Mouse (Mus musculus) thymus, postnatal 14 days (tissue): ENCODE results near the gene Ebf1.
"Not testable (repeated sequence)": the region's sequence is repeated elsewhere in the genome, so short reads cannot be mapped to it uniquely, and the experiment has no call there.

Source experiments
- DNase-seq: peaks from one replicate; pipeline ENCODE4 v3.0.0; 2021

The Ebf1 gene

DNA sequence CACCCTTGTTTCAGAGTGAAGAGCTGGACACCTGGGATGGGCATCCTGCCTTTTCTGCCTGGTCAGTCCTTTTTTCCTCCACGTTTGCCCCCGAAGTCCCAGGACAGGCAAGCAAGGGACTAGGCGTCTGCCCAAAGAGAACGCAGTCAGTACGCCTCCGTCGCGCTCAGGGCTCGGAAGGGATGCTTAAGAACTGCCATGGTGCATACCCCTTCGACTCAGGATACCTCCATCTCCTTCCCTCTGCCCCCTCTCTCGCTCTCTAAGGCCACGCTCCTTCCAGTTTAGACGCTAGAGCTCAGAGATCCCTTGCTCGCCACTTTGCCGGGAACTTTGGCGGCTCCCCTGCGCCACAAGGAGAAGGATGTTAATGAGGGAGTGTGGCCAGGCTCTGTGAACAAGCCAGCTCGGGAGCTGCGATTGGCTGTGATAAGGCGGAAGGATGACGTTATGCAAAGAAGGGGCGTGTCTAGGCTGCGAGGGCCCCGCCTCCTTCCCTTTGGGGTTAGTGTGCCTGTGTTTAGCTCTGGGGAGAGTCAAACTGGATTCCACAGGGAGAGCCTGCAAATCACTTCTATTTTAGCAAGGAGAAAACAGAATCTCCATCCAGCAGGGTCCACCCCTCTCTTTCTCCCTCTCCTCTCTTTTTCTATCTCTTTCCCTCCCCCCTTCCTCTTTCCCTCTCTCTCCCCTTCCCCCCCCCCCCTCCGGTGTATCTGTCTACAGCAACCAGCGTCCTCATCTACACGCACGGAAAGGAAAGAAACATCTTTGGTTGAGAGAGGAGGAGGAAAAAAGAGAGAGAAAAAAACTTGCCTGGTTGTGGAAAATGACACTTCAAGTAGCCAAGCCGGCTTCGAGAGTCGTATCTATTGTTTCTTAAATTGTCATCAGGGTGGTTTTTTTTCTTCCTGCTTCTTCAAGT, at the start of gene Ebf1:
Gene Ebf1 (plus strand): TSS at position 530 of the 925 bp plus-strand sequence.
- DNase-seq = peak; percentile 90

DNA sequence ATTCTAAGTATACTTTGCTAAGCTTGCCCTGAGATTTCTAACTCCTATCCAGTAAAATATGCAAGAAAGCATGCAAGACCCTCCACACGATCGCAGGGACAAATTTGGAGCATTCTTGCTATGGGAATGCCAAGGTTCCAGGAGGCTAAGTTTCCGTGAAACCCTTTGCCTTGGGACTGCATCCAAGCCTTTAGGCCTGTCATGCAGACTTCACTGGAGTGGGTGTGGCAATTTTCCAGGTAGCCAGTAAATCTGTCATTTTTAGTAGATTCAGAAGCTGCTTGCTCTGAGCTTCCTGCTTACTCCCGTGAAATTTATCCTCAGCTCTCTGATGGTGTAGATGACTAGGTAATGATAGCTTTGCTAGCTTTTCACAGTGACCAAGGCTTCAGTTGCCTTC, 46.8 kb upstream of the Ebf1 start:
- not testable (repeated sequence) for DNase-seq

DNA sequence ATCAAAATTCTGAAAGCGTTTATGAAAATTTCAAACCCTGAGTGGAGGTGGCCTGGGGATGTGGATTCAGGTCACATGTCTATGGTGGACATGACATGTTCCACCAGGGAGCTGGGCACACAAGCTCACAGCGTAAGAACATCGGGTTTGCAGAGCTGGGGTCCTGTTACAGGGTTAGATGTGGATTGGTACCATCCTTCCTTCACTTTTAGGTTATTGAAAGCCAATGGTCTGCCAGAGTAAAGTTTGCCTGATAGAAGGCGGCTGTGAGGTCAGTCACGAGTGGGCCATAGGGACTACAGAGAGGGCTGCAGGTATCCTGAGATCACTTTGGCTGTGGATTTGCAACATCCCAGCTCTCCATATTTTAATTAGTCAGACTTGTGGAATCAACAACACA, 44.3 kb upstream of the Ebf1 start:
- DNase-seq = no peak

DNA sequence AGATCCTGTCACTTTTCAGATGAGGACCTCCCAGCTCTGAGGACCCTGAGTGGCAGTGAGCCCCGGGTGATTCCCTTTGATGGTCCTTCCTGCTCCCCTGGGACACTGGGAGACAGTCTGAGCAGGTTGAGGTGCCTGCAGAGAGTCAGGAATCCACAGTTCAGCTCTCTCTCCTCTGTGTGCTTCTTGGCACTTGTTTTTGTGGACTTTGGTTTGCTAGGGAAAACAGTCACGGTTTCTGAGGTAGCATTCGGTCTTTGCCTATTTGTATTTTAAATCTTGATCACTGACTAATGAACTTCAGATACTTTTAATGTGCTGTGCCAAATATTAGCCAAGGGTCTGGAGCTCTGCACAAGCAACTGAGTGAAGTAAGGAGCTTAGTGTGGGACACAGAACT, 43.7 kb upstream of the Ebf1 start:
- no peak for DNase-seq

DNA sequence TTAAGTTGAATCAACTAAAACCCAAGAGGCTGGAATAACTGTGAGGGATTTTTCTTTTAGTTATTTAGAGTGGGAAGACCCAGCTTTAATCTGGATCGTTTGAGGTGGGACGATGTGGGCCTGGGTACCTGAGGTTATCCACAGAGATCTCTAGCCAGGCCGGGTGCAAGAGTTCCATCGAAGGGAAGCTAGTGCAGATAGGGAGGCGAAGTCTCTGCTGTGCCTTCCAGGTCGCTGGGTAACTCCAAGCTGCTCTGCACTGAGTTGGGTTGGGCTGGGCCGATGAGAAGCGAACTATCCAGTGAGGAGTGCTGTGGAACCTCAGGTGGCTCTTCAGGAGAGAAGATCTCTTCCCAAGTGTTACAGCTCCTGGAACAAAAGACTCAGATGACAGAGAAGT, 42.7 kb upstream of the Ebf1 start:
- no peak for DNase-seq

DNA sequence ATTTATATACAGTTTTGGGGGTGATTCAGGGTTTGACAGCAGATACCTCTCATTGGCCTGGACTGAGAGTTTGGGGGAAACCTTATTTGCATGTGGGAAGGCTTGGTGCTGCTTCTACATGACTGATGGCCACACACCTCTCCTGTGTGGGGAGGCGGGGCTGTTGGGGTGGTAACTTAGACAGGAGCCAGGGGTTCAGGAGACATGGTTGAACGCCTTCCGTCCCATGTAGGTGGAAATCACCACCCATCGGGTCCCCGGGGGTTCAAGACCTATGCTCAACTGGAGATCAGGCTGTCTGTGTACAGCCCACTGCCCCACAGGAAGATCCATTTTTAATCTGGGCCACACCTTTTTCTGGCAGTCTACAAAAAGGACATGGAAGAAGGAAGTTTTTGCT, 42.3 kb upstream of the Ebf1 start:
- no peak for DNase-seq

DNA sequence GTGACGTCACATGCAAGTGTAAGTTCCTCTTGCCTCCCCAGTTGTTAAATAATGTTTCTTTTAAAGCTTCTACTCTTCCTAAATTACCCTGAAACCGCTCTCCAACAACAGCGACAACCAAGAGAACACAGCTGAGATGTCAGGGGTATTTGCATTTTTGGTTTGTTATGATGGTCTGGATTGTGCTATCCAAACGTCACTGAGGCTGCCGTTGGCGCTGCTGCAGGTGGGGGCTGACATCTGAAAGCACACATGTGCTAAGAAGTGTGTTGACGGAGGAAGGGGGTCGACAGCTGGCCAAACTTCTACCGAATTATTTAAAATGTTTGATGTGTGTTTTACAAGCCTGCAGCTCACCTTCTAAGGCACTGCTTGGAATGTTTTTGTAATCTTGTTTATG, 39.2 kb upstream of the Ebf1 start:
- peak; percentile 86 for DNase-seq

DNA sequence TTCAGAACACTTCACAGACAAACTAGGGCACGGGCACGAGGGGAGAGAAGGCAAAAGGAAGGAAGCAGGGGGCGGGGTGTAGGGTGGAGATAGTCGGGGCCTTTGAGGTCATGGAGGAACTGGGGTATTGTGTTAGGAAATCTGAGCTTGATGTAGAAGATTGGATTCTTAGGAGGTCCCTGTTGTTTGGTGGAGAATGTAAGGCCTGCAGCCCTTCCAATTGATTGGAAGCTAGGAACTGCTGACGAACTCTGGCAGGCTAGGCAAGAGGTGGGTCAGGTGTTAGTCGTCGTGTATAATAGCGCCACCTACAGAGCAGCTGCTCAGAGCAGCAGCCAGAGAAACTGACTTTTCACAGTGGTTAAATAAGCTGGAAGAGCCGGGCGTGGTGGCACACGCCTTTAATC, 35.8 kb upstream of the Ebf1 start:
- peak; percentile 83 for DNase-seq

DNA sequence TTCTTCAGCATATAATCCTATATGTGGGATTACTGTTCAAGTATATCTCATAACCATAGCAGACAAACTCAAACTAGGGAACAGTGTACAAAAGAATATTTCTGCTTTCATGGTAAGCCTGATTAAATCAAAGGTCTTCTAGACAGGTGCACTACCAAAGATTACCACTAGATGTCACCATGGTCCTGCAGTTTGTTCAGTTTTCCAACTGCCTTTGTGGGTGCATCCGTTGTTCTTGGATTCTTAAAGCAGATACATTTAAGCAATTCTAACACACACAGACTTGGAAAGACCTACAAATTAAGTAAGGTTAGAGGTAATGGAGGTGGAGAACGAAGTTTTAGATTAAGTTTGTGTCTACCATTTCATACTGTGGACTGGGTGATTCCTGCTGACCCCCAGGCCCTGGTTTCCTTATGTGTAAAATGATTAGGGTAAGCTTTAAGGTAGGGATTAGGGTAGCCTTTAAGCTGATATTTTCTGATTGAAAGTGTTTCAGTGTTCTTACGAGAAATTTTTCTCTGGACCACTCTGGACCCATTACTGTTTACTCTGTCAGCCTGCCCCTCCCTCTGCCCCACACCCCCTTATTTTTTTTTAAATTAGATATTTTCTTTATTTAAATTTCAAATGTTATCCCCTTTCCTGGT, 30.9 kb upstream of the Ebf1 start:
- peak; percentile 80 for DNase-seq

DNA sequence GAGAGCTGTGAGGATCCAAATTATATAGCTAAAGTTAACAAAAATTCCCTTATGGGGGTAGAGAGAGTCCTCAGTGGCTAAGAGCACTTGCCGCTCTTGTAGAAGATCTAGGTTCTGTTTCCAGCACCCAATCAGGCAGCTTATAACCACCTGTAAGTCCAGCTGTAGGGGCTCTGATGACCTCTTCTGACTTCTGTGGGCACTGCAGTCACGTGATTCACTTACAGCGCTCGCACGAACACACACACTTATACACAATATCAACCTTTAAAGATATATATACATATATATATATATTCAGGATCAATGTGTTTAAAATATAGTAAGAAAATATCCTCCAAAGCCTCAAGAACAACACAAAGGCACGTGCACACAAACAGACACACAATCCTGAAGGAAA, 24.1 kb upstream of the Ebf1 start:
- no peak for DNase-seq

DNA sequence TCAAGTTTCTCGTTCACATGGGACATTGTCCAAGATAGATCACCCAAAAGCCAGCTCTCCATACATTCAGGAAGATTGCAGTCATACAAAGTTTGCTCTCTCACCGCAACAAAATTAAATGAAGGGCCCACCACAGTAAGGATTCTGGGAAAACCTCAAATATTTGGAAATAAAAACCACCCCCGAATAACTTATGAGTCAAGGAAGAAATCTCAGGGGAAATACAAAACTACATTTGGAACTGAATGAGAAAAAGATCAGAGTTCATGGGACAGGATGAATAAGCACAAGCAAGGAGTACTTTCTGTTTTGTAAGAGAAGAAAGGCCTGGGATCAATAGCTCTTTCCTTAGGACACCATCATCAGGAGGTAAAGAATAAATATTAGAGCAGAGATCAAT, 22.3 kb upstream of the Ebf1 start:
- DNase-seq = no peak

DNA sequence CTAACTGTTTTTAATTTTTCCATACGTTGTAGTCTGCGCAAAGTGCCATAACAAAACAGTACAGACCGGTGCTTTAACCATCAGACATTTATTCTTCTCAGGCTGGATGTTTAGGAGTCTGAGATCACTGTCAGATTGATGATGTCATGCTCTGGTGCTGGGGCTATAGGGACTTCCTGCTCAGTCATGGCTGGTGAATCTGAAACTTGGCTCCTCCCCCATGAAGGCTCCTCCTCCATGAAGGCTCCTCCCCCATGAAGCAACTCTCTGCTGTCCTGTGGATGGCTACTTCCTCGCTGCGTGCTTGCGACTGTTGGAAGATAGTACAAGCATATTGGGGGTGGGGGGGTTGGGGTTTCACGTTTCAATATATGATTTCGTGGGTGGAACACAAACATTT, 10.2 kb upstream of the Ebf1 start:
- no peak for DNase-seq

DNA sequence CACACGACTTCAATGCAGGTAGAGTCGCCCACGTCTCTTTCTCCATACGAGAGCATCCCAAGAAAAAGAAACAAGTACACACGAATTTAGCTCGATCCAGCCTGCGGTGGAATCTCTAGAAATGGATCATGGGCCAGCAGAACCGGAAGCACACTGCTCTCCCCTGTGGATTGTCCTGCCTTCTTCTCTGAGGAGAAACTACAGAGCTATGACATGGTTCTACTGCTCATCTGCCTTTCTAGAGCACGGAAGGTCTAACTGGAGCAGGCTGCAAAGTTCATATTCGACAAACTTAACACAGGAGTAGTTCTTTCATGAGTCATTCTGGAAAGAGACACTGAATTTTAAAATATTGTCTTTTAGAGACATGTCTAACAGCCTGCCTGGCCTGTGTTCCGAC, 8.5 kb upstream of the Ebf1 start:
- no peak for DNase-seq

DNA sequence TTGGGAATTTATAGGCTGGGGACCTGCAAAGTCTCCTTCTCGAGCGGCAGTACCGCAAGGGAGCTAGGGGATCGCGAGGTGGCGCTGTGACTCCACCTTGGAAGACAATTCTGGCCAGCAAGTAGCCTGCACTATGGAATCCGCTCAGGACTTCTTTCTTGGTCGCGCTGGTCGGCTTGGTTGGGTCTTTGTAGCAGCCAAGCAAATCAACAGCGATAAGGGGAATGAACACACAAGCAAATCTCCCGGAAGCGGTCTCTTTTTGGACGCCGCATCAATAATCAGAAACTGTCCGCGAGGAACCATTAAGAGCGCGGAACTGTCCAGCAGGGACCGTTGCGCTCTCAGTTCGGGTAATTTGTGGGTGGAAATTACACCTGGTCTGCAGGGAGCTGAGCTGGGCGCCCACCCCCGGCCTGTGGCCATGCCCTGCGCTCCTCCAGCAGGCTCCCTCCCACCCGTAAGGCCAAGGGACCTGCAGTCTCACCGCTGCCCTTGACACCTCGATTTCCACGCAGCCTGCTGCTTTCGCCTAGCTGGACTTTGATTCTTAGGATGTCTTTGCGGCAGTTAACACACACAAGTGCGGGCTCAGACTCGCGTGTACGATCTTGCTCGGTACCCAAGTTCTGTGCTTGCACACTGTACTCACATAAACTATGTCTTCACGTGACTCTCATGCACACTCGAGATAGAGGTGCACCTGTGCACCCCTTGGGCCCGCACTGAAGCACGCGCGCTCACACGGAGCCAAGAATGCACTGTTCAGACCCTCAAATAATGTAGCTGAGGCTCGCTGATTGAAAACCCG, 5.9 kb upstream of the Ebf1 start:
- peak; percentile 82 for DNase-seq

DNA sequence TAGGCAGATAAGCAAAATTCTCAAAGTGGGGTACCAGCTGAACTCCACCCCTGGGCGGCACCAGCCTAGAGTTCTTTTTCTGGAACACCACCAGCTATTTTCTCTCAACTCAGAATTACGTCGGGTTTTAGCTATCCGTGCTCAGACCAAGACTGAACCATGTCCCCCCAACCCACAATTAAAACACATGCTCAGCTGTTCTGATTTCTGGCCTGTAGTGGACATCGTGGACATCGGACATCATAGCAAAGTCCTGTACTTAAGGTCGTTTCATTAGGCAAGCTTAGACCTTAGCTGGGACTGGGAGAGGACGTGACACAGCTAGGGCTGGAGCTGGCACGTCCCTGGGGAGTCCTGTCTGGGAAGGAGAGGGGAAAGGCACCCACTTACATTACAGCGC, 5.0 kb upstream of the Ebf1 start:
- DNase-seq = no peak

DNA sequence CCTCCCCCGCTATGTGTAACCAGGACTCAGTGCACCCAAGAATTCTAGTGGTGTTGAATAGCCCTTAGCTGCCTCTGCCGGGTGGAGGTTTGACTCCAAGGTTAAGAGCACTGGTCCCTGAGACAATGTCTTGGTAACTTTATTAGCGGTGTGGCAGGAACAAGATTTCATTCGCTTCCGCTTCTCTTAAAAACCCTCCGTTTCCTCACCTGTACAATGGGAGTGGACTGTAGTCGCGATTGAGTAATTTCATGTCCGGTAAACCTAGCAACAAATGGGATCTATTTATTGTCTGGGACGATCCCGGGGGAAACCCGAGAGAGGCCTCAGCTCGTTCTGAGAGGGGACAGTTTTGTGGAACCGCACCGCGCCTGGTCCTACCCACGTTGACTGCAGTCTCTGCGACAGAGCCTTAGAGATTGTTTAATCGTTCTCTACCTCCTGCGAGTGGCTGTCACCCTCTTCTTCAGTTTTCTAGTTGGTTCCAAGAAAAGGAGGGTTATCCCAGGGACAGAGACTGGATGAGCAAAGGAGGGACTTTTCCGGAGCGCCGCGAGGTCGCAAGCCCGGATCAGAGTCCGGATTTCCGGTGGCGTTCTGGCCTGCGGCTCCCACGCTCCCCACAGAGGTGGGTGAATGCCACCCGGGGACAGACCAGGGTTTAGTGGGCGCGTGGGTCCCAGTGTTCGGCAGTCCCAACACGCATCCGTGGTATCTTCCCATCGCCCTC, 4.3 kb upstream of the Ebf1 start:
- DNase-seq = no peak

DNA sequence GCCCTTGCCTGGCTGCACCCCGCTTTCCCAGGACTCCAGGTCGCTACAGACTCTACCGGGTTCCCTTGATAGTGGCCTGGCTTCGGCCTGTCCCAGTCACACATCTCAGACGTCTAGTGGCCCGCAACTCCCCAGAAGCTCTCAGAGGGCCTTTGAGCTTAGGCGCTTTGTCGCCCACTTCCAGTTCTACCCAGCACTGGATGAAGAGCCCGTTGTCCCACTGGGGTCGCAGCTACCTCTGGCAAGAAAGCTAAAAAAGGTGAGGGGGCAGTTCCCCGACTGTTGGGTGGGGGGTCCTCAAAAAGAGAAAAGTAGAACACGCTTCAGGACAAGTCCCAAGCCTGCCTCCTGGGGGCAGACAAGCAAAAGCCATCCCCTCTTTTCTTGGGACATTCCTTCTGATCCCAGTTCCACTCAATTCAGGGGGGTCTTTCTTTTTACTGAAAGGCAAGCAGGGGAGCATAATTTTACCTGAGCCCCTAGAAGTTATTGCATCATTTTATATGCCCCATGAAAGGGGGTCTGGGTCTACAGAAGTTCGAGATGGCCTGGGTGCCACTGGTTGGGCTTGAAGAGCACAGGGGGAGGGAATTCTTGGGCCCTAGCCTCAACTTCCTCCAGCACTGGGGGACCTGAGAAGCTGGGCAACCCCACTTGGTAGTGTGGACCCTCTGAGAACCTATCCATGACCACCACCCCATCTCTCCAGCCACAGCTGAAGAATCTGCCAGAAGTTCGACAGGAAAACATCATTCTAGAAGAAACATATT, 3.5 kb upstream of the Ebf1 start:
- DNase-seq = no peak

DNA sequence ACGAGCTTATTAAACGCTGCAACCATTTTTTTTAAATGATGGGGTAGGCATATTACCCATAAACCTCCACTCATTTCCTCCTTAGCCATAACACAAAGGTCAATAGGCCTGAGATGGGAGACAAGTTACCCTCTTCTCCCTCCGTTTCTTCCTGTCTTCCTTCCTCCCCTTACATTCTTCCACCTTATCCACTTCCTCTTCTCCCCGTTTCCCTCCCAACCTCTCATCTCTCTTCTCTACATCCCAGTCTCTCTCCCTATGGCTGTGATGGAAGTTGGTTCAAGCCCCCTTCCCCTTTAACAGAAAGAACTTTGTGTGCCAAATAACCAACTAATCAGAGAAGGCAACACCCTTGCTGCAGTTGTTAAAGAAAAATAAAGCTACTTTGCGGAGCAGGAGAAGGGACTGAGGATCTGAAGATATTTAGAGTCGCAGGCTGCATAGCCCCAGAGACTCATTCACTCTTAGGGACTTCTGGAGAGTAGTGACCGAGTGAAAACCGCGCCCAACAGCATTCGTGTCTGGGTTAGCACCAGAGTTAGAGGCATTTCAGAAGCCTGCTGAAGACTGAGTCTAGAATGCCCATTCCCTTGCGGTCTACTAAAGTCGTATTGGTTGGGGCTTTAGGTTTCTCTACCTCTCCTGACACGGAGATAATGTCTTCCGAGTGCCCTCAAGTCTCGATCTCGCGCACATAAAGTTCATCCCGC, 884 bp upstream of the Ebf1 start:
- DNase-seq = no peak

DNA sequence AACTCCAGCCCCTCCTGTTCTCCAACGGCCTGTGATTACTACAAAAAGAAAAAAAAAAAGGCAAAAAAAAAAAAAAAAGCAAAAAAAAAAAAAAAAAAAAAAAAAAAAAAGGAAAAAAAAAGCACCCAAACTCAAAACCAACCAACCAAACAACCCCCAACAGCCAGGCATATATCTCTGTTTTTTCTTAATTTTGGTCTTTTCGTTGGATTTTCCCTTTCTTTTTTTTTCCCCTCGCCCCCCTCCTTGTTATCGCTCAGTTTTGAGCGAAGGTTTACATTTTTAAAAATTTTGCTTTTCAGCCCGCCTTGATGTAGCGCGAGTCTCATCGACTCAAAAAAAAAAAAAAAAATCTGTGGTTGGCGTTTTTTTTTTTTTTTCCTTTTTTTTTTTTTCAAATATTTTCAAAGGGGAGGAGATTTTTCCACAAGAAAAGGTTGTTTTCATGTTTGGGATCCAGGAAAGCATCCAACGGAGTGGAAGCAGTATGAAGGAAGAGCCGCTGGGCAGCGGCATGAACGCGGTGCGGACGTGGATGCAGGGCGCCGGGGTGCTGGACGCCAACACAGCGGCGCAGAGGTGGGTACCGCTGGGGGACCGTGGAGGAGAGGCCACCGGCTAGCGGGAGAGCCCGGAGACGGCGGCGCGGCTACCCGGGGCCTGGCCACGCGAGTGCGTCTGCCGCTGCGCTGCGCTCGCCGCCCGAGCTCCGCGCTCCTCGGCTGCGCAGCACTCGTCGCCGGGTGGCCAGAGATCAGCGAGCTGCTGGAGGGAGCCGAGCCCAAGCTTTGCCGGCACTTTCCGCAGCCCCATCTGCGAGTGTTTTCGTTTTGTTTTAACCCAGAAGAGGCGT, 843 bp downstream of the Ebf1 start:
- DNase-seq = peak; percentile 51

DNA sequence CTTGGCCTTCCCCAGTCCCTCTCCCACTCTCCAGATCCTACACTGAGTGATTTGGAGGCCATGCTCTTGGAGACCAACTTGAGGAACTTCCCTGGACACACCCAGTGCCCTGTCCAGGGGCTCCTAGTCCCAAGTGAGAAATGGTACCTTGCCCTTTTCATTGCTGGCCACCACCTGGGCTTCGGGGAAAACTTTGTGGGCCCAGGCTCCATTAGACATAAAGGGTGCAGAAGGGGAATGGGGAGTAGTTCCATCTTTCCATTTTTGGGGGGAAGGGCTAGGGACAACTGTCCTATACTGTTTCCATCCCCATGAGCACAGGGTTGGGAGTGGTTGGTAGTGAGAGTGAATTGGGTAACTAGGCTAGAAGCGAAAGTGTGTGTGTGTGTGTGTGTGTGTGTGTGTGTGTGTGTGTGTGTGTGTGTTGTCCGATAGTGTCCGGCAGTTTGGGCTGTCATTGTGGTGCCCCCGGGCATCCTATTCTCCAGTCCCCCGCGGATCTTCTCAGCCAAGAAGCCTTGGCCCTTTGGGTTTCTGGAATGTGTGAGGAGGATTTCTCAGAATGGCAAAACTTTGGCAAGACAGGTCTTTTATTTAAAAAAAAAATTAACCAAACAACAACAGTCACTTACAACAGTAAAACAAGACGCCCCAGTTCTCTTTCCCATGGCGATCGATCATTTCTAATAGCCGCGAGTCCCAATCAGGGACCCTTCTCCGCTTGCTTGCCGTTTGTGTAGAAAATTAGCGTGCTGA, 2.2 kb downstream of the Ebf1 start:
- DNase-seq = no peak
